Mouse (Mus musculus) frontal cortex, postnatal 14 days (tissue): ENCODE data around the gene Traf3.
A peak's percentile ranks its signal among the peaks of the same experiment; 100 is the strongest.

Source experiments
- DNase-seq, 2 experiments: peaks; one replicate each; pipeline ENCODE4 v3.0.0; 2022; ENCODE audit warnings: low spot score in 2 of 2

Gene Traf3

GRCm38 (mm10) chr12:111263650-111264049 is 97.5 kb downstream of the Traf3 start:
- no peak for DNase-seq

GRCm38 (mm10) chr12:111265212-111265611 is 99.0 kb downstream of the Traf3 start:
- DNase-seq, result no peak

- no peak for DNase-seq
Measured at GRCm38 (mm10) chr12:111266592-111266991, 100.4 kb downstream of the Traf3 start.

GRCm38 (mm10) chr12:111267673-111268325 is 101.6 kb downstream of the Traf3 start:
- no peak for DNase-seq

GRCm38 (mm10) chr12:111270629-111271277 is 104.6 kb downstream of the Traf3 start, which contains the start of gene Amn:
Gene Amn, plus strand, starts transcription at chr12:111271095.
- no peak for DNase-seq

GRCm38 (mm10) chr12:111271406-111271805 is 105.2 kb downstream of the Traf3 start:
- DNase-seq, result no peak

GRCm38 (mm10) chr12:111271966-111272365 is 105.8 kb downstream of the Traf3 start:
- no peak for DNase-seq

GRCm38 (mm10) chr12:111272420-111272819 is 106.2 kb downstream of the Traf3 start:
- peak; percentile 76 to 81 for DNase-seq

- DNase-seq, result no peak
Measured at GRCm38 (mm10) chr12:111274006-111274405, 107.8 kb downstream of the Traf3 start.

GRCm38 (mm10) chr12:111274447-111275149 is 108.4 kb downstream of the Traf3 start:
- DNase-seq, result no peak

- DNase-seq, result no peak
Measured at GRCm38 (mm10) chr12:111275150-111275841, 109.1 kb downstream of the Traf3 start.

- DNase-seq, result no peak
Measured at GRCm38 (mm10) chr12:111276371-111276770, 110.2 kb downstream of the Traf3 start.

- no peak for DNase-seq
Measured at GRCm38 (mm10) chr12:111283573-111283972, 117.4 kb downstream of the Traf3 start.

GRCm38 (mm10) chr12:111284532-111284931 is 118.4 kb downstream of the Traf3 start:
- DNase-seq, result no peak

GRCm38 (mm10) chr12:111293025-111293424 is 126.9 kb downstream of the Traf3 start:
- no peak for DNase-seq

- DNase-seq, result no peak
Measured at GRCm38 (mm10) chr12:111301322-111302017, 135.3 kb downstream of the Traf3 start.

- no peak for DNase-seq
Measured at GRCm38 (mm10) chr12:111302018-111302345, 135.8 kb downstream of the Traf3 start.

GRCm38 (mm10) chr12:111303702-111304337 is 137.7 kb downstream of the Traf3 start:
- DNase-seq, result no peak

- no peak for DNase-seq
Measured at GRCm38 (mm10) chr12:111306821-111307220, 140.7 kb downstream of the Traf3 start.

- DNase-seq, result no peak
Measured at GRCm38 (mm10) chr12:111309256-111309655, 143.1 kb downstream of the Traf3 start.

GRCm38 (mm10) chr12:111309931-111310330 is 143.8 kb downstream of the Traf3 start:
- DNase-seq, result no peak
